Mouse (Mus musculus) CD4-positive, CD25-positive, alpha-beta regulatory T cell, adult 2 months (primary cell): ENCODE data around the gene Pspc1.

Experiments used
- DNase-seq: peaks from one replicate; pipeline ENCODE4 v3.0.0-alpha.2; 2012; ENCODE audit warnings: low read depth, low spot score

Gene Pspc1

DNA sequence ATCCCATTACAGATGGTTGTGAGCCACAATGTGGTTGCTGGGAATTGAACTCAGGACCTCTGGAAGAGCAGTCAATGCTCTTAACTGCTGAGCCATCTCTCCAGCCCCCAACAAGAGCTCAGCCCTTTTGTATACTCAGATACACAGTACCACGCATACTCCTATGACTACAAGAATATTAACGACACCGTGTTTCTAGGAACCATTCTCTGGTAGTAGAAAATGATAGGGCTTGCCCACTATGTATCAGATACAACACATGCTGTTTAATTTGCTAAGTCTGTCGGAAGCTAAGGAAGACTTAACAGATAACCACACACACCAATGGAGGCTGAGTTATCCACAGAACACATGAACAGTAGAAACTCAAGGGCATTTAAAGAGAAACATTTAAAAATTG is 75.5 kb downstream of the Pspc1 start:
- no peak for DNase-seq

DNA sequence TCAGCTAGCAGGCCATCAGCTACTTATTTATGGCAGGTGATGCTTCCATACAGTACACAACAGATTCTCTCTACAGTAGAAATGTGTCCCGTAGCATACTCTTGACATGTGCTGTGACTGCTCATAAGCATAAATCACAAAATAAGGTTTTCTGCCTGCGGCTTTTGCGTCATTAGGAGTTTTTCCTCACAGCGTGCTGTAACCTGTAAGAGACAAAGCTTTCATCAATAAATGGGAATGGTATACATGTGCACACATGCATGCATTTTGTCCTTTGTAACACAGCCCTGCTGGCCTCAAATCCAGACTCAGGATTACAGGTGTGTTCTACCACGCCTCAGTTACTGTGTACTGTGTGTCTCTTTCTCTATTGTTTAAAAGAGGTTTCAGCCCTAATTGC is 80.3 kb downstream of the Pspc1 start:
- no peak for DNase-seq

GRCm38 (mm10) chr14:56695495-56695894 is 82.6 kb downstream of the Pspc1 start:
- DNase-seq = no peak

GRCm38 (mm10) chr14:56689766-56690165 is 88.3 kb downstream of the Pspc1 start:
- no peak for DNase-seq

- DNase-seq = no peak
Measured at GRCm38 (mm10) chr14:56689116-56689515, 89.0 kb downstream of the Pspc1 start.

- DNase-seq = no peak
Measured at GRCm38 (mm10) chr14:56685426-56685825, 92.7 kb downstream of the Pspc1 start.
